Mouse (Mus musculus): ENCODE data around the gene Ube2k.

The Ube2k gene

GRCm38 (mm10) chr5:65538121-65538520, 1.1 kb downstream of the Ube2k start:
- DNase-seq (ENCODE audit: low spot score in 2 of 2): no peak

- DNase-seq (ENCODE audit: low spot score in 2 of 2): no peak
Observed at GRCm38 (mm10) chr5:65538829-65539228, 1.8 kb downstream of the Ube2k start.

- no peak for DNase-seq (ENCODE audit: low spot score in 2 of 2)
Observed at GRCm38 (mm10) chr5:65539786-65540185, 2.8 kb downstream of the Ube2k start.

- DNase-seq (ENCODE audit: low spot score in 2 of 2): no peak
Observed at GRCm38 (mm10) chr5:65541889-65542288, 4.9 kb downstream of the Ube2k start.

- DNase-seq (ENCODE audit: low spot score in 2 of 2): no peak
Observed at GRCm38 (mm10) chr5:65543491-65543890, 6.5 kb downstream of the Ube2k start.

- DNase-seq (ENCODE audit: low spot score in 2 of 2): no peak
Observed at GRCm38 (mm10) chr5:65544616-65545015, 7.6 kb downstream of the Ube2k start.

GRCm38 (mm10) chr5:65549677-65550076, 12.6 kb downstream of the Ube2k start:
- no peak for DNase-seq (ENCODE audit: low spot score in 2 of 2)

- no peak for DNase-seq (ENCODE audit: low spot score in 2 of 2)
Observed at GRCm38 (mm10) chr5:65557109-65557508, 20.1 kb downstream of the Ube2k start.

- DNase-seq (ENCODE audit: low spot score in 2 of 2): no peak
Observed at GRCm38 (mm10) chr5:65561125-65561893, 24.3 kb downstream of the Ube2k start.

GRCm38 (mm10) chr5:65565486-65565885, 28.5 kb downstream of the Ube2k start:
- DNase-seq (ENCODE audit: low spot score in 2 of 2): no peak

- no peak for DNase-seq (ENCODE audit: low spot score in 2 of 2)
Observed at GRCm38 (mm10) chr5:65574876-65575275, 37.8 kb downstream of the Ube2k start.

GRCm38 (mm10) chr5:65575896-65576295, 38.9 kb downstream of the Ube2k start:
- DNase-seq (ENCODE audit: low spot score in 2 of 2): no peak

- no peak for DNase-seq (ENCODE audit: low spot score in 2 of 2)
Observed at GRCm38 (mm10) chr5:65578545-65578944, 41.5 kb downstream of the Ube2k start.

GRCm38 (mm10) chr5:65586291-65586690, 49.3 kb downstream of the Ube2k start:
- no peak for DNase-seq (ENCODE audit: low spot score in 2 of 2)

GRCm38 (mm10) chr5:65590199-65590598, 53.2 kb downstream of the Ube2k start:
- DNase-seq (ENCODE audit: low spot score in 2 of 2): no peak

- no peak for DNase-seq (ENCODE audit: low spot score in 2 of 2)
Observed at GRCm38 (mm10) chr5:65592421-65592820, 55.4 kb downstream of the Ube2k start.

- no peak for DNase-seq (ENCODE audit: low spot score in 2 of 2)
Observed at GRCm38 (mm10) chr5:65599681-65600080, 62.6 kb downstream of the Ube2k start.

GRCm38 (mm10) chr5:65606820-65607219, 69.8 kb downstream of the Ube2k start:
- DNase-seq (ENCODE audit: low spot score in 2 of 2): no peak

- no peak for DNase-seq (ENCODE audit: low spot score in 2 of 2)
Observed at GRCm38 (mm10) chr5:65609769-65610168, 72.7 kb downstream of the Ube2k start.

GRCm38 (mm10) chr5:65610541-65610940, 73.5 kb downstream of the Ube2k start:
- DNase-seq (ENCODE audit: low spot score in 2 of 2): no peak

GRCm38 (mm10) chr5:65613152-65613924, 76.3 kb downstream of the Ube2k start:
- DNase-seq (ENCODE audit: low spot score in 2 of 2): no peak

GRCm38 (mm10) chr5:65624340-65624739, 87.3 kb downstream of the Ube2k start:
- DNase-seq (ENCODE audit: low spot score in 2 of 2): no peak

GRCm38 (mm10) chr5:65638896-65639295, 101.9 kb downstream of the Ube2k start:
- no peak for DNase-seq (ENCODE audit: low spot score in 2 of 2)

All from cerebellum, postnatal 4 days (tissue).